Mouse (Mus musculus): ENCODE data around the gene Sun1.

The Sun1 gene

GRCm38 (mm10) chr5:139208183-139208582, 7.7 kb downstream of the Sun1 start:
- no peak for DNase-seq (ENCODE audit: low spot score in 2 of 2)

- DNase-seq (ENCODE audit: low spot score in 2 of 2), result no peak
Measured at GRCm38 (mm10) chr5:139208871-139209684, 8.6 kb downstream of the Sun1 start.

GRCm38 (mm10) chr5:139209685-139210026, 9.2 kb downstream of the Sun1 start:
- no peak for DNase-seq (ENCODE audit: low spot score in 2 of 2)

- no peak for DNase-seq (ENCODE audit: low spot score in 2 of 2)
Measured at GRCm38 (mm10) chr5:139211737-139212385, 11.4 kb downstream of the Sun1 start.

GRCm38 (mm10) chr5:139214298-139214697, 13.9 kb downstream of the Sun1 start:
- DNase-seq (ENCODE audit: low spot score in 2 of 2), result no peak

GRCm38 (mm10) chr5:139215184-139215583, 14.7 kb downstream of the Sun1 start:
- DNase-seq (ENCODE audit: low spot score in 2 of 2), result no peak

- no peak for DNase-seq (ENCODE audit: low spot score in 2 of 2)
Measured at GRCm38 (mm10) chr5:139216121-139216520, 15.7 kb downstream of the Sun1 start.

- no peak for DNase-seq (ENCODE audit: low spot score in 2 of 2)
Measured at GRCm38 (mm10) chr5:139216774-139217173, 16.3 kb downstream of the Sun1 start.

GRCm38 (mm10) chr5:139220006-139220515, 19.6 kb downstream of the Sun1 start:
- no peak for DNase-seq (ENCODE audit: low spot score in 2 of 2)

GRCm38 (mm10) chr5:139220610-139221009, 20.2 kb downstream of the Sun1 start:
- DNase-seq (ENCODE audit: low spot score in 2 of 2), result no peak

GRCm38 (mm10) chr5:139223331-139223730, 22.9 kb downstream of the Sun1 start:
- no peak for DNase-seq (ENCODE audit: low spot score in 2 of 2)

- DNase-seq (ENCODE audit: low spot score in 2 of 2), result no peak
Measured at GRCm38 (mm10) chr5:139227236-139227635, 26.8 kb downstream of the Sun1 start.

- no peak for DNase-seq (ENCODE audit: low spot score in 2 of 2)
Measured at GRCm38 (mm10) chr5:139227645-139228044, 27.2 kb downstream of the Sun1 start.

- DNase-seq (ENCODE audit: low spot score in 2 of 2), result no peak
Measured at GRCm38 (mm10) chr5:139228318-139228717, 27.9 kb downstream of the Sun1 start.

GRCm38 (mm10) chr5:139229716-139230115, 29.3 kb downstream of the Sun1 start:
- DNase-seq (ENCODE audit: low spot score in 2 of 2), result no peak

GRCm38 (mm10) chr5:139232083-139232482, 31.6 kb downstream of the Sun1 start:
- no peak for DNase-seq (ENCODE audit: low spot score in 2 of 2)

GRCm38 (mm10) chr5:139234423-139234822, 34.0 kb downstream of the Sun1 start:
- DNase-seq (ENCODE audit: low spot score in 2 of 2), result no peak

- DNase-seq (ENCODE audit: low spot score in 2 of 2), result no peak
Measured at GRCm38 (mm10) chr5:139237436-139237835, 37.0 kb downstream of the Sun1 start.

- no peak for DNase-seq (ENCODE audit: low spot score in 2 of 2)
Measured at GRCm38 (mm10) chr5:139241022-139241761, 40.8 kb downstream of the Sun1 start.

- DNase-seq (ENCODE audit: low spot score in 2 of 2), result no peak
Measured at GRCm38 (mm10) chr5:139243384-139243783, 42.9 kb downstream of the Sun1 start.

GRCm38 (mm10) chr5:139247767-139248166, 47.3 kb downstream of the Sun1 start:
- DNase-seq (ENCODE audit: low spot score in 2 of 2), result no peak

GRCm38 (mm10) chr5:139248846-139249245, 48.4 kb downstream of the Sun1 start:
- DNase-seq (ENCODE audit: low spot score in 2 of 2), result no peak

Measured in frontal cortex, postnatal 14 days (tissue).